Mouse (Mus musculus): ENCODE measurements around the gene Cda.
"Not testable (repeated sequence)": the region's sequence is repeated elsewhere in the genome, so short reads cannot be mapped to it uniquely, and the experiment has no call there.

The Cda gene

GRCm38 (mm10) chr4:138335036-138335435 lies 32.8 kb downstream of the Cda start:
- DNase-seq (ENCODE audit: low read depth, low spot score): no peak

- no peak for DNase-seq (ENCODE audit: low read depth, low spot score)
Observed at GRCm38 (mm10) chr4:138333135-138333534, 34.7 kb downstream of the Cda start.

DNA sequence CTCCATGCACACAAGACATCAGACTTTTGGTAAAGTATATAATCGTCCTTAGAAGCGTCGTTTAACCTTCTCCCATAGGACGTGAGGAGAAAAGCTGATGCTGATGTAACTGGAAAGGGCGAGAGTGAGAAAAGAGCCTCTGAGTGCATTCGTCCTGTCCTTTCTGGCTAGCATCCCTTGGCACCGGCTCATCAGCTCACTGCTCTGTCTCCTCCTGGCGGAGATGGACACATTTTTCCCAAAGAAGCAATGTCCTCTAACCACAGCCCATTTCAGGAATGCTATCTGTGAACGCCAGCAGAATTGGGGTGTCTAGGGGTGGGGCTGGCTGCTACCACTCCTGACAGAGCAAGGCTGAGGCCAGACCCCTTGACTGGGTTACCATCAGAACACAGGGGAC lies 36.1 kb downstream of the Cda start:
- no peak for DNase-seq (ENCODE audit: low read depth, low spot score)

DNA sequence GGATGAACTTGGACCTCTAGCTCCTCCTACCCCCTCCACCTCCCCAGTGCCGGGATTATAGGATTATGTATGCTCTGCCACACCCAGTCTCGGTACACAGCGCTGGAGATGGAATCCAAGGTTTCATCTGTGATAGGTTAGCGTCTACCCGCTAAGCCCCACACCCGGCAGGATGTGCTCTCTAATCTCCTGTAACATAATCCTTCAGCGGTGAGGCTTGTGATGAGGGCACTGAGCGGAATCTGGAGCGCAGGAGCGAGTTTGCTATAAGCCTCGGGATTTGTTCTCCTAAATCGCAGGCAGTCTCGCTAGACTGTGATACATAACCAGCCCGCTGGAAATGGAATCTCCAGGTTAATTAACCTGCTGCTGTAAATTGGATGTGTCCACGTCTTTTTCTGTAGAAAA lies 37.5 kb downstream of the Cda start:
- no peak for DNase-seq (ENCODE audit: low read depth, low spot score)

DNA sequence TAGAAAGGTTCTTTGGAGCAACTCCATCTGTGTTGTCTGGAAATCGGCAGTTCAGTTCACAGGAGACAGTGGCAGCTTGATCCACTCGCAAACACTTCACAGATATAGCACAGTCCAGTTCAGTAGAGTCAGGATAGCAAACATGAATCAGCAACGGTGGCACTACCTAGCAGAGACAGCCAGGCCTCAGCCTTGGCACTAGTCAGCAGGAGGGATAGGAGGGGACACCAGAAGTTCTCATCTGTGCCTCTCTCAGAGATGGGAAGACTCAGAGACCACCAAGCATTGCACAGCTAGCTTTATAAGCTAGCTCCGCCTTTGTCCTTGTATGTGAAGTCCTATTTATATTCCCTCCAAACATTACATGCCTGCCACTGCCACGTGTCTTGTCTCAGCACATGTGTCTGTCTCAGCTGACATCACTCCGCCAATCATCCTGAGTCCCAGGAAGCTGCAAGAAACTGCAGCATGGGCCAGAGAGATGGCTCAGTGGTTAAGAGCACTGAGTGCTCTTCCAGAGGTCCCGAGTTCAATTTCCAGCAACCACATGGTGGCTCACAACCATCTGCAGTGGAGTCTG lies 39.8 kb downstream of the Cda start:
- DNase-seq (ENCODE audit: low read depth, low spot score): no peak

DNA sequence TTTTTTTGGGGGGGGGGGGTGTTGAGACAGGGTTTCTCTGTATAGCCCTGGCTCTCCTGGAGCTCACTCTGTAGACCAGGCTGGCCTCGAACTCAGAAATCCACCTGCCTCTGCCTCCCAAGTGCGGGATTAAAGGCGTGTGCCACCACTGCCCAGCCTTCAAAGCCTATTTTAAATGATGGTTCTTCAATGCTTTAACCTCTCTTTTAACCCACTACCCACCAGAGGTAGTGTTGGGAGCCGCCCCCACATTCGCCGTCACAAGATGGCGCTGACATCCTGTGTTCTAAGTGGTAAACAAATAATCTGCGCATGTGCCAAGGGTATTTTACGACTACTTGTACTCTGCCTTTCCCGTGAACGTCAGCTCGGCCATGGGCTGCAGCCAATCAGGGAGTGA lies 40.6 kb downstream of the Cda start:
- DNase-seq (ENCODE audit: low read depth, low spot score): not testable (repeated sequence)

DNA sequence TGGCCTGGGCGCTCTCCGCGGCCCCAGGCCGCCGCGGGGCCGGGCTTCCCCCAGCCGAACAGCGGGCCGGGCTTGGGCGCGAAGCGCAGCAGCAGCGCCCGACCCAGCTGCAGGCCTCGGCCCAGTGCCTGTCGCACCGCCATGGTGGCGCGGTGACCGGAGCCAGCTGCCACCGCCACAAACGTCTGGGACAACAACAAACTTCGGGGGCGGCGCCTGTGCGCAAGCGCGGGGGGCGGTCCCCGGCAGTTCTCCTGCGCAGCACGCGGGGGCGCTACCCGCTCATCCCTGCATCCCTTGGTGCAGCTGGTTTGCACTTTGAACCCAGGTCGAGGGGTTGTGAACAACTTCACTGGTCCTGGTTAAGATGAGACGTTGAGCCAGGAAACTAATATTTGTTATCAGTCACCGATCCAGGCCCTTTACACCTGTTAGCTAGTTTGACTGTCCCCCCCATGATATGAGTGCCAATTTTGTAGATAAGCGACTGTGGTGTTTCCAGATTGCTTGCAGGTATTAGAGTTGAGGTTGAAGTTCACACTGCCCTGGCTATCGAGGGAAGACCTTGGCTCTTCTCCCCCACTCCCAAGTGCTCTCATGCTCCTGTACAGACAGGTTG lies 41.6 kb downstream of the Cda start, which contains the start of gene Pink1:
Pink1 (minus strand) TSS at position 231 of the 619 bp plus-strand sequence.
- peak; percentile 65 for DNase-seq (ENCODE audit: low read depth, low spot score)

GRCm38 (mm10) chr4:138325466-138326076 lies 42.2 kb downstream of the Cda start:
- DNase-seq (ENCODE audit: low read depth, low spot score): peak; percentile 70

DNA sequence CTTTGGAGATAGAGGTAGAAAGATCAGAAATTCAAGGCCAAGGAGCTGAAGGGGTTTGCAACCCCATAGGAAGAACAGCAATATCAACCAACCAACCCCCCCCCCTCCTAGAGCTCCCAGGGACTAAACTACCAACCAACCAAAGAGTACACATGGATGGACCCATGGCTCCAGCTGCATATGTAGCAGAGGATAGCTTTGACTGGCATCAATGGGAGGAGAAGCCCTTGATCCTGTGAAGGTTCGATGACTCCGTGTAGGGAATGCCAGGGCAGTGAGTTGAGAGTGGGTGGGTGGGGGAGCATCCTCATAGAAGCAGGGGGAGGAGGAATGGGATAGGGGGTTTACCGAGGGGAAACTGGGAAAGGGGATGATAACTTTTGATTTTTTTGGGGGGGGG lies 43.3 kb downstream of the Cda start:
- no peak for DNase-seq (ENCODE audit: low read depth, low spot score)

GRCm38 (mm10) chr4:138323753-138324152 lies 44.0 kb downstream of the Cda start:
- DNase-seq (ENCODE audit: low read depth, low spot score): no peak

- DNase-seq (ENCODE audit: low read depth, low spot score): no peak
Observed at GRCm38 (mm10) chr4:138322692-138323091, 45.1 kb downstream of the Cda start.

- no peak for DNase-seq (ENCODE audit: low read depth, low spot score)
Observed at GRCm38 (mm10) chr4:138321488-138321887, 46.3 kb downstream of the Cda start.

GRCm38 (mm10) chr4:138320711-138321110 lies 47.1 kb downstream of the Cda start:
- DNase-seq (ENCODE audit: low read depth, low spot score): no peak

DNA sequence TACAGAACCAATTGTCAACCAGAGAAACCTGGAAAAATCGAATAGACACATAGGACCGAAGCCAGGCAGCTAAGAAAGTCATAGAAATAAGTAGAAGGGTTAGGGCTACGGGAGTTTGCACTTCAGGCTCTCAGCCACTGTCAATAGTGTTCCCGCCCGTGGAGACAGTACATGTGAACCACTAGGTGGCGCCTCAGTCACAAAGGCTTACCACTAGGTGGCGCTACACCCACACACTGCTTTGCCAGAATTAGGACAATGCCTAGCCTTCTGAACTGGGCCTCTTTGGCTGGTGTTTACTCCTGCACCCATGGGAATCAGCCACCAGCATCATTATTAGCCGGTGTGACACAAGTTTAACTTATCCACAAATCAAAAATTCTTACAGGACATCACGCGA lies 48.3 kb downstream of the Cda start:
- peak; percentile 73 for DNase-seq (ENCODE audit: low read depth, low spot score)

DNA sequence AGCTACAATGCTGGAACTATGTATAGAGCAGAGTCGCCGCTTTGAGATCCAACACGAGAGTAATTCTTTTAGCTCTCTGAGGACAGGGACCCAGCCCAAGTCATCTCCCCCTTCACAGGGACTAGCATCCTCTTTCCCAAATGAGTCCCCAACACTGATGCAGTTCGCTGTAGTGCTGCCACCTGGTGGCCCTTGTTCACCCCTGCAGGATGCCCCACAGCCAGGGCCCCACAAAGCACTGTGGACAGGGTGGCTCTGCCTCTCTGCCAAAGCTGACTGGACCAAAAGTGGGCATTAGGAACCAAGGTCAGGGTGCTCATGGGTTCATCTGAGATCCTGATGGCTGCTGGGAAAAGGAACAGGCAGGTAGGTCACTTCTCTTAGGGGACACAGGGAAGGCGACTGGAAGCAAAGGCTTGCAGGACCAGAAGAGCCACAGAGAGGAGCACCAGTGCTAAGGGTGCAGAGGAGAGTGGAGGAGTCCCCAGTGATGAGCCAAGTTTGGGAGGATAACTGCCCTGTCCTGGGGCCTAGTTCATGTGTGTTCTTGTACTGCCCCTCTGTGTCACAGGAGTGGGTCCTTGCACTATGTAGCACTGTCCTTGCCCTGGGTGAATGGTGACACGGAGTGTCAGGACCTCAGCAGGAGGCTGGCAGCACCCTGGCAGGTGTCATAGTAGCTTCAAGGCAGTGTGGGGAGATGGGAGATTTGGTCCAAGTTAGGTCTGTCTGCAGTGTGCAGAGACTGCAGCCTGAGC lies 49.1 kb downstream of the Cda start:
- DNase-seq (ENCODE audit: low read depth, low spot score): peak; percentile 43

- DNase-seq (ENCODE audit: low read depth, low spot score): no peak
Observed at GRCm38 (mm10) chr4:138316369-138316768, 51.4 kb downstream of the Cda start.

DNA sequence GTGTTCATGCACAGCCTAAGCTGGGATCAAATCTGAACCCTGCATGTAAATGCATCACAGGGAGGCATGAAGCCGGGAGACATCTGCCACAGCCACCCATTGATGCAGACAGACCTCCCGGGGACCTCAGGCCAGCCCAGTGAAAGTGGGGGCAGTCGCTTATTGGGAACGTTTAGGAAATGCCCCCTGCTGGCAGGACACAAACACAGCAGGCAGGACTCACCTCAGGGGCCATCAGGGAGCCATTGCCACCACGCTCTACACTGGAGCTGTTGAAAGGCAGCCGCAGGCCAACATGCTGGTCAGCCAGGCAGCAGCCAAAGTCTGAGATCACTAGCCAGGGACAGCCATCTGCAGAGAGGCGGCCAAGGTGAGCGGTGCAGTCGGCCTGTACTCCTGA lies 52.0 kb downstream of the Cda start:
- DNase-seq (ENCODE audit: low read depth, low spot score): no peak

- DNase-seq (ENCODE audit: low read depth, low spot score): no peak
Observed at GRCm38 (mm10) chr4:138313795-138314194, 54.0 kb downstream of the Cda start.

DNA sequence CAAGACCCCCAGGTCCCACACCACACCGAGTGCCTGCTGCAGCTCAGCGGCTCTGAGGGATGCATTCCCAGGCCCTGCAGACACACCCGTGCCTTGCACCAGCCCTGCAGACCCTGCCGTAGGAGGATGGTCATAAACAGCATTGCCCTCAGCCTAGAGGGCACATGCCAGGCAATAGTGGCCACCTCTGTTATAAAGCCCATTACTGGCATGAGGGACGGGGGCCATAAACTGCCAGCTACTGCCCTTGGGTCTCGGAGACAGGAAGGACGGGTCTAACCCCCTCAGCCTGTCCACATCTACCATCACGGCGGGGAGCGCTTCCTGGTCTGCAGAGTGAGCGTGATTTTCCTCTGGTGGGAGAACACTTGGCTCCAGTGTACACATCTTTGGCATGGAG lies 54.8 kb downstream of the Cda start:
- DNase-seq (ENCODE audit: low read depth, low spot score): no peak

DNA sequence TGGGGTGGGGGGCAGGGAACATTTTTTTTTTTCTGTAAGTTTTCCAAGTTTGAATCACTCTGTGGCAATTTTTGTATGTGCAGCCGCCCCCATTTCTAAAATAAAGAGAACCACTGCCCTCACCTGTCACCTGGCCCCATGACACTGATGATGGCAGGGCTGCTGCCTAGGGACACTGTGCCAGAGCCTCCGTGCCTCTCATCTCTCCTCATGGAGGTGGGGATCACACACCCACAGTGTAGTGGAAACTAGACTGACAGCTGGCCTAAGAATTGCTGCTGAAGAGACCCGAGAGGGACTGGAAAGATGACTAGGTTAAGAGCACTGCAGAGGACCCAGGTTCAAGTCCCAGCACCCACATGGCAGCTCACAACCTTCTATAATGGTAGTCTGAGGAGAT lies 55.7 kb downstream of the Cda start:
- DNase-seq (ENCODE audit: low read depth, low spot score): no peak

GRCm38 (mm10) chr4:138311595-138311994 lies 56.2 kb downstream of the Cda start:
- no peak for DNase-seq (ENCODE audit: low read depth, low spot score)

DNA sequence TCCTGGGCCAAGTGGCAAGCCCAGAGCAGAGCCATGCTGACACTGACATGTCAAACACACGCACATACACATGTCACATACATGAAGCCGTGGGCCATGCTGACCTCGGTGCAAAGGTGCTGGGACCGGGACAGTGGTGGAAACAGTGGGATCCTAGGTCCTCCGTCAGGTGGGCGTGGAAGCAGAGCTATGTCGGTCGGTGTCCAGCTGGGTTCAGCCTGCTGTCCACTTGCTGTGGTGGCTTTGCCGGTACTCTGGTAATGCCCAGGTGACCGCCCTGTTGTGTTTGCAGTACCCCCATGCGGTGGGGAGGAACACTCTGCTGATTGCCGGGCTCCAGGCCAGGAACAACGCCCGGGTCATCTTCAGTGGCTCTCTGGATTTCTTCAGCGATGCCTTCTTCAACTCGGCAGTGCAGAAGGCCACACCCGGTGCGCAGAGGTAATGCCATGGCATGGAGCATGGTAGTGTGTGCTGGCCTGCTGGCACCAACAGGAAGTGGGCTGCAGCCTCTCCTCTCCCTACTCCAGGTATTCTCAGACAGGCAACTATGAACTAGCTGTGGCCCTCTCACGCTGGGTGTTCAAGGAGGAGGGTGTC lies 57.4 kb downstream of the Cda start:
- no peak for DNase-seq (ENCODE audit: low read depth, low spot score)
